Mouse (Mus musculus): Measurements from ENCODE around the gene Kng2. TPM values are rescaled to one million over a fixed set of nuclear protein-coding genes. Genes with fewer than 3 reads are reported as not detected.
"Not testable (repeated sequence)": the region's sequence is repeated elsewhere in the genome, so short reads cannot be mapped to it uniquely, and the experiment has no call there.

Kng2 gene
- total RNA-seq, 2 experiments from 2014 or later: 3.7 to 9.0 TPM

DNA sequence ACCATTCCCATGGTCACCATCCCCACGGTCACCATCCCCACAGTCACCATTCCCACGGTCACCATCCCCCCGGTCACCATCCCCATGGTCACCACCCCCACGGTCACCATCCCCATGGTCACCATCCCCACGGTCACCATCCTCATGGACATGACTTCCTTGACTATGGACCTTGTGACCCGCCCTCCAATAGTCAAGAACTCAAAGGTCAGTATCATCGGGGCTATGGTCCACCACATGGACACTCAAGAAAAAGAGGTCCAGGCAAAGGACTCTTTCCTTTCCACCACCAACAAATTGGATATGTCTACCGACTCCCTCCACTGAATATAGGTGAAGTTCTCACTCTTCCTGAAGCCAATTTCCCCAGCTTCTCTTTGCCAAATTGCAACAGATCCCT lies 68.2 kb downstream of the Kng2 start:
- DNase-seq: no peak

DNA sequence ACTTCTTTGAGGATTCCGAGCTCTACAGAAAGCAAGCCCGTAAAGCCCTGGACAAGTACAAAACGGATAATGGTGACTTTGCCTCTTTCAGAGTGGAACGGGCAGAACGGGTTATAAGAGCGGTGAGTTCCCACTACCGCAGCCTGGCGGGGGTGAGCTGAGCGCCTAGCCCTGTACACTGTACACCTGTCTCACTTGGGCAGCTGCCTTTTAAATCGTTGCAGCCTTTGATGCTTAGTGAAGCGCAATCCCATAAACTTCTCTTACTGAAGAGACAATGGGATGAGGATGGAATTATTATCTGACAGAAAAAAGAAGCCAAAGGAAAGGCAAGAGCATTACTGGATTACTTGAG lies 73.2 kb downstream of the Kng2 start:
- DNase-seq: no peak

DNA sequence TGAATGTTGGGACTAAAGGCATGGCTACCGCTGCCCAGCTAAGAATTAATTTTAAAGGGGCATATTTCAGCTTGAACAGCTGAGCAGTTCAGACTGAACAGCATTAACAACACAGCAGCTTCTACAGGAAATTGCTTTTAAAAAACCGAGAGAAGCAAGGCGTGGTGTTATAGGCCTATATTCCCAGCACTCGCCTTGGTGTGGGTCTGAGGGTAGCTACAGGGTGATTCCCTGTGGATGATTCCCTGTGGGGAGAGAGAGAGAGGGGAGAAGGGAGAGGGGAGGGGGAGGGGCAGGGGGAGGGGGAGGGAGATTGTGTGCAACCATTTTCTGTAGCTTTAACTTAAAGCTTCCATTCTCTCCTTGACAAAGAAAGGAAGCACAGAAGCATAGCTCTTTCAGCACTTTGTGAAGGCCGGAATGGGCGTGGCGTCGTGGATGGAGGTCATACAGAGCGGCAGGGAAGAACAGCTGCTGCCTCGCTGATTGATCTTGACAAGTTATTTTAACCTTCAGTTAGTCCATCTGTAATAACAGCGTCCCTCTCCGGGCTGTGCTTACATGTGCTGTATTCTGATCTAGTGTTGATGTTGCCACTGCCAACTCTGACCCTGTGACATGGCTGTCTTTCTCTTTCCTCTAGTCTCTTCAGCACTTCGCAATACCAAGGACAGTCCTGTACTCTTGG lies 73.7 kb downstream of the Kng2 start:
- DNase-seq: peak; percentile 66 to 78

DNA sequence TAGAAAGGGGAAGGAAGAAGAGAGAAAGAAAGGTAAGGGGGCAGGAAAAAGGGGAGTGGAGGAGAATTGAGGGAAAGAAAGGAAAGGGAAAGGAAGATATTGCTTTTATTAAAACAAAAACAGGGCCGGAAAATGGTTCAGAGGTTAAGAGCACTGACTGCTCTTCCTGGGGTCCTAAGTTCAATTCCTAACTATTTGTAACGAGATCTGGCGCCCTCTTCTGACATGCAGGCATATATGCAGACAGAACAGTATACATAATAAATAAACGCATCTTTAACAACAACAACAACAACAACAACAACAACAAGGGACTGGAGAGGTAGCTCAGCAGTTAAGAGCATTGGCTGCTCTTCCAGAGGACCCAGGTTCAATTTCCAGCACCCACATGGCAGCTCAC lies 76.2 kb downstream of the Kng2 start:
- DNase-seq: peak in 1 of 2 experiments; percentile 13

DNA sequence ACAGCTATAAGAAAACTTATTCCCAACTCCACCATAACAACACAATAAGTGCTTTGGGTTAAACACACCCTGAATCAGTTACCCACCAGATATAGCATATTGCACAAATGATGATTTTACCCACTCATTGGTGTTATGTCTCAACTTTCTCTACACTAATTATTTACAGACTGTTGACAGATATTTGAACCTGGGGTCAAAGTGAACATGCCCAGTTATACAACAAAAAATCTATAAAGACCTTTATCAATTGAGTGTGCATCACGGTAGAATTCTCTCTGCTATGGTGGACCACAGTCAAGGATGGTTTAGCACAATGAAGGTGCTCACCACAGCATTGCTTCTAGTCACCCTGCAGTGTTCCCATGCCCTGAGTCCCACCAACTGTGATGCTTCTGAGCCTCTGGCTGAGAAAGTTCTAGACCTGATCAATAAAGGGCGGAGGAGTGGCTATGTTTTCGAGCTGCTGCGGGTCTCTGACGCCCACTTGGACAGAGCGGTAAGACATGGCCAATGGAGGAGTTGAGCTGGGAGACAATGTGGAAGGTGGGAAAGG lies 78.4 kb downstream of the Kng2 start, which contains the start of gene Hrg:
Hrg (plus strand) TSS at position 233 of the 556 bp plus-strand sequence.
- no peak for DNase-seq

DNA sequence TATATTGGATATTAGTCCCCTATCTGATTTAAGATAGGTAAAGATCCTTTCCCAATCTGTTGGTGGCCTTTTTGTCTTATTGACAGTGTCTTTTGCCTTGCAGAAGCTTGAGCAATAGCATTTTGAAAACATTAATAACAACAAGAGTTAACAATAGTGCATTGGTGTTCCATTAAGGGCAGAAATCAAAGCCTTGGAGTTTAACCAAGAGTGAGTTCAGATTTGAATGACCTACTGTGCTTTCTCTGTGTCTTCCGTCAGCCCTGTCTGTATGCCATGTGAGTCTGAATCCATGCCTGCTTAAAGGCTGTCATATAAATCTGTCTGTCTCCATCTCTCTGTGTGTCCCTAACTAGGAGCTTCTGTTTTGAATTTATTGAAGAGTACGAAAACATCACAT lies 81.9 kb downstream of the Kng2 start:
- no peak for DNase-seq

DNA sequence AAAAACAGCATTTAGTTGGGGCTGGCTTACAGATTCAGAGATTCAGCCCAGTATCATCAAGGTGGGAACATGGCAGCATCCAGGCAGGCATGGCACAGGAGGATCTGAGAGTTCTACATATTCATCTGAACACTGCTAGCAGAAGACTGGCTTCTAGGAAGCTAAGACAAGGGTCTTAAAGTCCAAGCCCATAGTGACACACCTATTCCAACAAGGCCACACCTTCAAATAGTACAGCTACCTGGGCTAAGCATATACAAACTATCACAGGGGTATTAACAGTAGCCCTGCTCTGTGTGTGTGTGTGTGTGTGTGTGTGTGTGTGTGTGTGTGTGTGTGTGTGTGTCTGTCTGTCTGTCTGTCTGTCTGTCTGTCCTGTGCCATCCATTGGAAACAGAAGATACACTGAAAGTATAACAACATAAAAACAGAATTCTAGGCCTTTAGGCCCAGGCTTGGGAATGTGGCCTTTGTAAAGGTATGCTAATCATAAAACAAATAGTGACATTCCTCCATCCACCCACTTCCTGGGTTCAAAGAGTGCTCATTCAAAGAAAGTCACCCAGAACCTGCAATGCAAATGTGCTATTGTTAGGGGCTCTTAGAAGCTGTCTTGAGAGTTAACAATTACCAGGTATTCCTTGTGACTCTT lies 87.3 kb downstream of the Kng2 start:
- not testable (repeated sequence) for DNase-seq

DNA sequence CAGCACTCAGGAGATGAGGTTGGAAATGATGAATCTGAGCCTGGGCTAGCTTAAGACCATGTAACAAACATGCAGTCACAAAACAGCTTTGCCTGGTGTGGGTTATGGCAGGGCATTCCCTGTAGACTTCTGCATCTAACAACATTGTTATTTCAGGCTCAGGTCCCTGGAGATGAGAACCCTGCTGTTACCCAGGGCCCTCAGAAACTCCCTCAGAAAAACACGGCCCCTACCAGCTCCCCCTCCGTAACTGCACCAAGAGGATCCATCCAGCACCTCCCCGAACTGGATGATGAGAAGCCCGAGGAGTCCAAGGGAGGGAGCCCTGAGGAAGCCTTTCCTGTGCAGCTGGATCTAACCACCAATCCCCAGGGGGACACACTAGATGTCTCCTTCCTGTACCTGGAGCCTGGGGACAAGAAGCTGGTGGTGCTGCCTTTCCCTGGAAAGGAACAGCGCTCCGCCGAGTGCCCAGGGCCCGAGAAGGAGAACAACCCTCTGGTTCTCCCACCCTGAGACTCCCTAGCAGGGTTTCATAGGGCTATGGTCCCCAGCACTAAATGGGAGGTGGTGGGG lies 90.1 kb downstream of the Kng2 start:
- DNase-seq: no peak

DNA sequence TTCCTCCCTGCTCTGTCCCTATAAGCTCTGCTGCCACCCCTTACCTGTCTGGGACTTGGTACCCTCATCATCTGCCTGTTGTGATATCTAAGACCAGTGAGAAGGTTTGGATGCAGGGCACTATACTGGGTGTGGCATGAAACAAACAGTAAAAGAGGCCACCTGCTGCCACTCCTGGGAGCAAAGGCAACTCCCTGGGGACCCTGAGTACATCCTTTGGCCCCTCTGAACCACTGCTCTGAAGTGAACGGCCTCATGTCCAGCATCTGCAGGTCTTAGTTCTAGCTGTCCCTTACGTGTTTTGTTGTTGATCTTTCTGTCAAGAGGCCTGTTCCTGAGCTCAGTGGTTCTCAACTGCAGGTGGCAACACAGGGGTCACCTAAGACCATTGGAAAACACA lies 90.7 kb downstream of the Kng2 start:
- DNase-seq: no peak

DNA sequence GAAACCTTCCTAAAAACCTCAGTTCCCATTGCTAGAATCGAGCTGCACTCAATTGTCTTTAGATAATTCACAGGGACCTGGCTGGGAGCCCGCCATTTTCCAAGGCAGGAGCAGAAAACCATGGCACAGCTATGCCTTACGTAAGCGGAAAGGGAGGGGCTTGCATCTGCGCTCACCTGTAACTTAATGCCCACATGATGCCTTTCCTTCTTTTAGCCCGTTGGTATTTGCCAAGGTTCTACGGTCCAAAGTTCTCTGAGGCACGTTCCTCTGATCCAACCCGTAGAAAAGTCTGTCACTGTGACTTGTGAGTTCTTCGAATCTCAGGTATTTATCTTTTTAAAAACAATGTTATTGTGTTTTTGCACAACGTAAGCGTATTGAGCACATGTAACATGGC lies 91.7 kb downstream of the Kng2 start:
- DNase-seq: no peak

Other genes starting within 250 kb of the Kng2 start
- not detected for gene Crygs, start 217.9 kb downstream of the Kng2 start, total RNA-seq (2021)
- gene Tbccd1, start 171.8 kb downstream of the Kng2 start, total RNA-seq (2021): 10 to 100 TPM; 17.7 to 24.9 TPM
- gene Dnajb11, start 171.6 kb downstream of the Kng2 start, total RNA-seq (2021): 10 to 100 TPM; 80.8 to 81.5 TPM
- gene Ahsg, start 138.2 kb downstream of the Kng2 start, total RNA-seq (2021): 1 to 10 TPM; 1.6 to 7.1 TPM
- gene Fetub, start 111.1 kb downstream of the Kng2 start, total RNA-seq (2021): 10 to 100 TPM in 1 of 2 experiments, 1 to 10 TPM in 1; 2.6 to 69.1 TPM
- under 1 TPM; 0.30 to 0.69 TPM for gene Hrg, start 78.4 kb downstream of the Kng2 start, total RNA-seq (2021)
- 1 to 10 TPM in 1 of 2 experiments, under 1 TPM in 1; 0.36 to 1.3 TPM for gene Kng1, start 28.4 kb upstream of the Kng2 start, total RNA-seq (2021)
- gene Eif4a2, start 78.0 kb upstream of the Kng2 start, total RNA-seq (2021): 100 to 1,000 TPM; 505 to 659 TPM
- 1 to 10 TPM; 8.8 TPM for gene Rfc4, start 98.3 kb upstream of the Kng2 start, total RNA-seq (2021)
- 100 to 1,000 TPM; 289 to 393 TPM for gene Adipoq, start 117.1 kb upstream of the Kng2 start, total RNA-seq (2021)
- 10 to 100 TPM; 45.5 to 49.5 TPM for gene St6gal1, start 195.3 kb upstream of the Kng2 start, total RNA-seq (2021)

All from adrenal gland, postnatal 36 days (tissue).